Mouse (Mus musculus) bone marrow macrophage, adult 2 months (primary cell): ENCODE measurements around the gene Lrrc3c.

Experiments
- CTCF ChIP-seq: IDR thresholded peaks from 2 replicates; pipeline ENCODE4 v1.5.1; 2012; ENCODE audit warnings: low read depth, mild to moderate bottlenecking, low read length, moderate library complexity
- POLR2A ChIP-seq: IDR thresholded peaks from 2 replicates; pipeline ENCODE4 v1.6.1; 2012; ENCODE audit warnings: mild to moderate bottlenecking, low read depth, low read length, borderline replicate concordance

DNA sequence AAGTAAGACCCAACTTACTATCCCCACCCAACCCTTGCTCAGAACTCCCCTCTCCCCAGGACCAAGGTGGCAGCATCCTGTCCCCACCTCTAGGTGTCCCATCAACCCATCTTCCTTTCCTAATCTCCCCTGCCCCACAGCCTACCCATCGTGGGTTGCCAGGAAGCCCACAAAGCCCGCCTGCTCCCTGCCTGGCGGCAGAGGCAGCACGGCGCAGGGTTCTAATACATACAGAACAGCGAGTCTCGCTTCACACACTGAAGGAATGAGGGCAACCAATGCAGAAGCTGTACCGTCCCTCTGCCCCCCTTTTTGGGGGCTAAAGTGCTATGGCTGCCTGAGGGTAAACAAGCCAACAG, 16.1 kb upstream of the Lrrc3c start:
- TF ChIP-seq CTCF = no peak
- no peak for TF ChIP-seq POLR2A
